Mouse (Mus musculus) lung, adult 2 months (tissue): Measurements from ENCODE around the gene Spon1. TPM values are rescaled to one million over a fixed set of nuclear protein-coding genes. Genes with fewer than 3 reads are reported as not detected.

Experiments
- DNase-seq: peaks from one replicate; pipeline ENCODE4 v3.0.0; 2022
- H3K4me1 ChIP-seq: fragments of 200-500 bp; 2 replicates; pipeline ENCODE4 v1.6.1; 2011; ENCODE audit warnings: low read length; ENCODE audit not compliant: control insufficient read depth, insufficient read depth
- H3K4me3 ChIP-seq: fragments of 200-500 bp; replicated peaks from 2 replicates; pipeline ENCODE3; 2011; ENCODE audit warnings: low read depth, mild to moderate bottlenecking, control low read depth, low read length; ENCODE audit errors: extremely low read depth
- CTCF ChIP-seq: fragments of 200-500 bp; IDR thresholded peaks from 2 replicates; pipeline ENCODE4 v1.5.1; 2011; ENCODE audit warnings: mild to moderate bottlenecking, low read length, control low read depth; ENCODE audit not compliant: insufficient read depth
- POLR2A ChIP-seq: fragments of 200-500 bp; IDR thresholded peaks from 2 replicates; pipeline ENCODE4 v1.6.1; 2011; ENCODE audit warnings: low read depth, mild to moderate bottlenecking, control low read depth, low read length, borderline replicate concordance; ENCODE audit errors: extremely low read depth
- WGBS: fragments of 180-500 bp; shearing (Covaris S2); methylation state at CpG from one replicate; pipeline ENCODE4 v1.1.7; 2018; 5-methylcytosine and 5-hydroxymethylcytosine counted together
- polyA plus RNA-seq: library from polyadenylated mRNA; depleted of rRNA; stranded (reverse); fragments of >200 nt; gene quantifications from 2 replicates; pipeline ENCODE4 v1.2.3, GENCODE M21; 2012

Spon1 gene
- polyA plus RNA-seq, 1 experiment, result 86.6 TPM

DNA sequence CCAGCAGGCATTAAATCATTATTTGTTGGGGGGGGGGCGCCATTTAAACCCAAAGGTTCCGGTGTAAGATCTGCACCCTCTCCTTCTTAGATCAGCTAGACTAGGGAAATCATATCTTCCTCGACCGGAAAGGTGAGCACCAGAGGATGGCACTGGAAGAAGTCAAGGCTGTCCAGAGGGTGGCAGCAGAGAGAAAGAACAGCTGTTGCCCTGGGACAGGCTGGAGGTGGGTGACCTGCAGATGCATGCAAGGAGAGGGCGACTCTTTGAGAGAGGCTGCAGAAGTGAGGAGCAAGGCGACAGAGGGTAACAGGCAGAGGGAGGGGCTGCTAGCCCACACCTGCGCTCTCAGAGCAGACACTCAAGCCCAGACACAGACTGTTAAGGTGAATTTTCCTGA is 8.2 kb downstream of the Spon1 start:
- peak; percentile 57 for DNase-seq
- no peak for TF ChIP-seq POLR2A
- TF ChIP-seq CTCF, result peak; percentile 82
- WGBS, result 12% methylated on average over 7 of the region's 7 CpGs
- H3K4me1 ChIP-seq, result peaks cover 2% of the 10 kb centered on the region; the same call in 1 of the 2 replicates
- H3K4me3 ChIP-seq, result no peak overlapping the region

DNA sequence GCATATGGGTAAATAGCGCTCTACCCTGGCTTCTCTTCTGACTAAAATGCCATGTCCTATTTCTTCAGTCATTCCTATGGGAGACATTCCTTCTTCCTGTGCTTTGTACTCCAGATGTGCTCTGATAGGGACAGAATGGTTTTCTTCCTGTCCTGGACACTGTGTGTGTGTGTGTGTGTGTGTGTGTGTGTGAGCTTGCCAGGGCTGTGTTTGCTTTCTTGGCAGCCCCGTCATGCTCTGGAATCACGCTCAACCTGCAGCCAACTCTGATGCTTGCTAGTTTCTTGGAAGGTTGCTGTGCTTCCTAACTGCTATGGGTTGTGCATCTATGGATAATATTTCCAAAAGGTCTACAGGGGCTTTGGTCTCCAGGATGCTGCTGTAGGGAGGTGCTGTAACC is 9.1 kb downstream of the Spon1 start:
- TF ChIP-seq POLR2A, result no peak
- no peak for TF ChIP-seq CTCF
- no peak overlapping the region for H3K4me3 ChIP-seq
- peaks cover 2% of the 10 kb centered on the region; the same call in 1 of the 2 replicates for H3K4me1 ChIP-seq
- DNase-seq, result no peak
- 33% methylated on average over 3 of the region's 3 CpGs for WGBS

DNA sequence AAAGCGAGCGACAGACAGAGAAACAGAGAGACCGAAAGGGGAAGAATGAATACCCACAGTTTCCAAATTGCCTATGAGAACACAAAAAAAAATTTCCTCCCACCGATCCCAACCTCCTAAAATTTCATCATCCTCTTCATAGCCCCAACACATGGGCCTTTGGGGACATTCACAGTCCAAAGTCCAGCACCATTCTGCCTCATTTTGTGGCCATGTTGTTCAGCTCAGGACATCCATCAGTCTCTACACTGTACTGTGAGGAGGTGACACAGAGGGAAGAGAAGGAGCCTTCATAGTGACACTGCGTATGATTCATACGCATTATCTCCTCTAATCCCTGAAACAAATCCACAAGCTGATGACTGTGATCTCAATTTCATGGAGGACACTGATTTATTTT is 12.7 kb downstream of the Spon1 start:
- Histone ChIP-seq H3K4me3 (no peak overlapping the region), H3K4me1 (peaks cover 2% of the 10 kb centered on the region; the same call in 1 of the 2 replicates)
- TF ChIP-seq CTCF (no peak), POLR2A (no peak)
- 86% methylated on average over 6 of the region's 6 CpGs for WGBS
- DNase-seq, result no peak

DNA sequence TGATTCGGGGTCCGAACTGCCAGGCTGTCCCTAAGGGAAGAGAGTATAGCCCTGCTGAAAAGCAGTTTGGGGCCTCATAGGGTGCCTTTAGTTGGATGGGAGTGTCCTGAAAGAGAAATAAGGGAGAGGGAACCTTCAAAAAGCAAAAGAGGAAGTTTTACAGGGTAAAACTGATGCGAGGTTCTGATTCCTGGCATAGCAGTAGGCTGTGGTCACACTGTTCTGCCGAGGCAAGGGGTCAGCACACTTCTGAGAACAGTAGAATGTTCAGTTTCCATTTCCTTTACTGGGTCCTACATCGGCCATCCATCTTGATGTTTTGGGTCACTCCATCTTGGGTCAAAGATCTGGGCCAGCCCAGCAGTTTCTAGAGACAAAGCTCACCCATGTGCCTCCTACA is 14.5 kb downstream of the Spon1 start:
- WGBS, result 70% methylated on average over 5 of the region's 5 CpGs
- H3K4me3 ChIP-seq, result no peak overlapping the region
- DNase-seq, result no peak
- no peaks in the 10 kb centered on the region; the same call in 1 of the 2 replicates for H3K4me1 ChIP-seq
- TF ChIP-seq CTCF, result no peak
- no peak for TF ChIP-seq POLR2A

DNA sequence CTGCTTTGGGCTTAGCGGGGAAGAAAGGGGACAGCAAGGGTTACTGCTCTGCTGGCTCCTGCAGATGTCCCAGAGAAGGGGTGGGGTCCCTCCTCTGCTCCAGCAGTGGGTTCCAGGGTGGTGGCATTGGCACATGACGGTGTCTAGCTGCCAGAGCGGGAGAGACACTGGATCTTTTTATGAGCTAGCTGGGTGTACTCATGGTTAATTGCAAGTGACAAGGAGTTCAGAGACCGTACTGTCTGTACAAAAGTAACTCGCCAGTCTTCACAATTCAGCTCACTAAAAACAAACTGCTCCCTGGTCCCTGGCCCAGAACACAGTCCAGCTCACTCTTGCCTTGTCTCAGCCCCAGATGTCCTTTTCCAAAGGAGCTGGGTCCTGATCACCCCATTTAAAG is 26.2 kb downstream of the Spon1 start:
- Histone ChIP-seq H3K4me3 (no peak overlapping the region), H3K4me1 (no peaks in the 10 kb centered on the region)
- TF ChIP-seq CTCF (no peak), POLR2A (no peak)
- 73% methylated on average over 5 of the region's 5 CpGs for WGBS
- DNase-seq, result no peak

DNA sequence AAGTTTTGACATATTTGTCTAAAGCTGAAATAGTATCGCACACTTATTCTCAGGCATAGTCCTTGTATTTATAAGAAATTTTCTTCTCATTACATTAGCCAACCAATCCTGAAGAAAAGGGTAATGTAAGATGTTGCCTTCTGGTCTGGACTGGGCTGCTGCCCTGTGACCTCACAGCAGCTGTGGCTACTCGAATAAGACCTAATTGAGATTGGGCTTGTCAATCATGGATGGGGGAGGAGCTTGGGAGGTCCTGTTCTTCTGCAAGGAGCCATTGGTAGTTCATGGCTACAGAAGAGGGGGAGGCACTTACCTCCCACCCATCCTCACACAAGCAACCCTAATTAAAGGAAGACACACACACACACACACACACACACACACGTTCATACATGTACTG is 27.1 kb downstream of the Spon1 start:
- Histone ChIP-seq H3K4me3 (no peak overlapping the region), H3K4me1 (no peaks in the 10 kb centered on the region)
- 63% methylated on average over 3 of the region's 3 CpGs for WGBS
- no peak for DNase-seq
- TF ChIP-seq CTCF, result no peak
- no peak for TF ChIP-seq POLR2A

DNA sequence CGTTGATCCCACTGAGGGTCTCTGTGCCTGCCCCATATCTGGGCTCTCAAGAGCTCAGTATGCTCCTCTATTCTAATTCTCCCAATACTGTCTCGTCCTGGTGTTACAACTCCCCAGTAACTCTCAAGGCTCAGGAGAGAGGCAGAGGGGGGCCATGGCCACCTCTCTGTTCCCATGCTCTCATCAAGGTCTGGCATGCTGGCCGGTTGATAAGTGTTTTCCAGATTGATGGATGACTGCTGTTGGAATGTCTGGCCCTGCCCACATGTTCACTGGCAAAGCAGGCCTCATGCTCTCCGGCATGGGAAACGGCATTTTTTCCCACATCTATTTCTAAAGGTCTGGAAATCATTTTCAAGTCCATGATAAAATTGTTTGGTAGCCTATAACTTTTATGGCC is 29.4 kb downstream of the Spon1 start:
- WGBS, result 33% methylated on average over 5 of the region's 5 CpGs
- Histone ChIP-seq H3K4me3 (no peak overlapping the region), H3K4me1 (no peaks in the 10 kb centered on the region)
- no peak for TF ChIP-seq POLR2A
- TF ChIP-seq CTCF, result no peak
- no peak for DNase-seq

DNA sequence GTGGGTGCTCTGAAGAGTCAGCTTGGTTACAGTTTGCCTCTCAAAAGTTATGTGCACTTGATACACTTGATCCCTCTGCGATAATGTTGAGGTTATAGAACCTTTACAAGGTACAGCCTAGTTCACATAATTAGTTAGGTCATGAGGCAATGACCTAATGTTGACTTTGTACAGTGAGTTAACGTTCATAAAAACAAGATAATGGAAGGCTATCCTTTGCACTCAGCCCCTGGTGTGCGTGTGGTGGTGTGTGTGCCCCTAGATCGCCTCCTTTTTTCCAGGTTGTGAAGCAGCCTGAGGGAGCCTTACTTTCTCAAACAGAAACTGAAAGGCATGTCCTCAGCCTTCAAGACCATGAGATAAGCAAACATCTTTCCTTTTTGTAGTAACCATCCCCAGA is 31.3 kb downstream of the Spon1 start:
- Histone ChIP-seq H3K4me1 (no peaks in the 10 kb centered on the region), H3K4me3 (no peak overlapping the region)
- no peak for TF ChIP-seq POLR2A
- no peak for TF ChIP-seq CTCF
- DNase-seq, result no peak
- 77% methylated on average over 4 of the region's 4 CpGs for WGBS

DNA sequence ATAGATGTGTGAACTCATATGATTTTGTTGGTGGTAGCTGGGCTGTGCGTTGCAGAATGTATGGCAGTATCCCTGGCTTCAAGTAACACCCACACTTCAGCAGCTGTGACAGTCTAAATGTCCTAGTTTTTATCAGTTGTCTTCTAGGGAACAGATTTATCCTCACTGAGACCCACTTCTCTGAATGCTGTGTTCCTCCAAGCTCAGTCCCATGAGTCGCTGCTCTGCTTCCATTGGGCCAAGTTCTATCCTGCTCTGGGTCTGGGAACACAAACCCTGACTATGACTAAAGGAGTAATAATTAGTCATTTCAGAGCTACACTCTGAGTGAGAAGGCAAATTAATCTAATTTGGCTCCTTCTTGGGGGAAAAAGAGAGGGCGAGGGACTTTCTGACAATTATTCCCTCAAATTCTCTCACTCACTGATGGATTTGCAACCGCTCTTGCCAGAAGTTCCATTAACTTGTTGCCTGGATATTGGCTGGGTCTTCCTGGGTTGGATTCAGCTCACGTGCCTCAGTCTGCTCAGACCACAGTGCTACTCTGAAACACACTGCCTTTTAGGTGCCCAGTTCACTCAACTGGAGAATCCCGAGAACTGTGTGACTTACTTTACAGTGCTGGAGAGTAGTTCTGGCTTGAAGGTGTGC is 32.9 kb downstream of the Spon1 start:
- Histone ChIP-seq H3K4me3 (no peak overlapping the region), H3K4me1 (no peaks in the 10 kb centered on the region)
- TF ChIP-seq CTCF (no peak), POLR2A (no peak)
- DNase-seq, result no peak
- WGBS, result 82% methylated on average over 6 of the region's 6 CpGs

DNA sequence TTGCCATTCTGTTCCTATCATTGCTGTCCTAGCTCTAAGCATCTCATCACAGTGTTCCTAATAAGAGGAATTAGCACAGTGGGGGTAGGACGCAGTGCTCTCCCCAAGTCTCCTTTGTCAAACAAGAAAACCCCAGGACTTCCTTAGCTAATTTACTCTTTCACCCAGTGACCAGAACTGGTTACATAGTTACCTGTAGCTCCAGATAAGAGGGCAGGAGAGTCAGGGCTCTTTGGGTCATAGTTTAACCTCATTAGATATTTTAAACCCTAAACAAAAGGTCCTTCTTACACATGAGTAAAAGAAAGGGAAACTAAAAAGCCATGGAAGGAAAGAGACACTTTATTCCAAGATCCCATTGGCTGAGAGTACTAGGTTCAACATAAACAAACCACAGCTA is 44.0 kb downstream of the Spon1 start:
- no peak for TF ChIP-seq POLR2A
- no peak for TF ChIP-seq CTCF
- no peak overlapping the region for H3K4me3 ChIP-seq
- no peak for DNase-seq
- no peaks in the 10 kb centered on the region for H3K4me1 ChIP-seq
- 65% methylated on average over 1 of the region's 1 CpGs for WGBS
